Mouse (Mus musculus) embryonic facial prominence, embryonic 13.5 days (tissue): ENCODE results near the gene Nadk2. TPM values are rescaled to one million over a fixed set of nuclear protein-coding genes. Genes with fewer than 3 reads are reported as not detected.

Experiments used
- ATAC-seq: fragments of 200-750 bp; cut with Nextera tagmentation; 2 replicates; pipeline ENCODE4 v1.8.0; 2017; ENCODE audit warnings: low read depth; ENCODE audit not compliant: insufficient number of reproducible peaks, insufficient read depth, low FRiP score, low TSS enrichment
- H3K27ac ChIP-seq: fragments of 300-500 bp; sonication (generic); 2 replicates; pipeline ENCODE4 v1.5.1; 2015; ENCODE audit warnings: moderate library complexity, mild to moderate bottlenecking, inconsistent platforms
- H3K27me3 ChIP-seq: fragments of 300-500 bp; sonication (generic); 2 replicates; pipeline ENCODE4 v1.6.1; 2015; ENCODE audit warnings: mild to moderate bottlenecking, inconsistent platforms
- H3K36me3 ChIP-seq: fragments of 300-500 bp; sonication (generic); 2 replicates; pipeline ENCODE4 v1.6.1; 2015; ENCODE audit warnings: mild to moderate bottlenecking, inconsistent platforms
- H3K4me1 ChIP-seq: fragments of 300-500 bp; sonication (generic); 2 replicates; pipeline ENCODE4 v1.6.1; 2015; ENCODE audit warnings: inconsistent platforms
- H3K4me2 ChIP-seq: fragments of 300-500 bp; sonication (generic); 2 replicates; pipeline ENCODE4 v1.6.1; 2015; ENCODE audit warnings: moderate library complexity, mild to moderate bottlenecking, inconsistent platforms
- H3K4me3 ChIP-seq: fragments of 300-500 bp; sonication (generic); 2 replicates; pipeline ENCODE4 v1.5.1; 2015; ENCODE audit warnings: mild to moderate bottlenecking, inconsistent platforms
- H3K9ac ChIP-seq: fragments of 300-500 bp; sonication (generic); 2 replicates; pipeline ENCODE4 v1.6.1; 2015; ENCODE audit warnings: mild to moderate bottlenecking, inconsistent platforms
- H3K9me3 ChIP-seq: fragments of 300-500 bp; sonication (generic); 2 replicates; pipeline ENCODE4 v1.6.1; 2016; ENCODE audit warnings: inconsistent platforms
- whole genome bisulfite sequencing: fragments of 180-500 bp; shearing (Covaris S2); methylation state at CpG from one replicate; pipeline ENCODE4 v1.1.7; 2015; ENCODE audit warnings: mixed read lengths; 5-methylcytosine and 5-hydroxymethylcytosine counted together
- polyA plus RNA-seq: library from polyadenylated mRNA; unstranded; fragments of >200 nt; fragmentation: Nextera tagmentation; extraction: Ambion mirVana; gene quantifications from 2 replicates; pipeline ENCODE4 v1.2.1, GENCODE M21; 2015

Gene Nadk2
- polyA plus RNA-seq, 1 experiment from 2014 or later = 25.0 TPM

DNA sequence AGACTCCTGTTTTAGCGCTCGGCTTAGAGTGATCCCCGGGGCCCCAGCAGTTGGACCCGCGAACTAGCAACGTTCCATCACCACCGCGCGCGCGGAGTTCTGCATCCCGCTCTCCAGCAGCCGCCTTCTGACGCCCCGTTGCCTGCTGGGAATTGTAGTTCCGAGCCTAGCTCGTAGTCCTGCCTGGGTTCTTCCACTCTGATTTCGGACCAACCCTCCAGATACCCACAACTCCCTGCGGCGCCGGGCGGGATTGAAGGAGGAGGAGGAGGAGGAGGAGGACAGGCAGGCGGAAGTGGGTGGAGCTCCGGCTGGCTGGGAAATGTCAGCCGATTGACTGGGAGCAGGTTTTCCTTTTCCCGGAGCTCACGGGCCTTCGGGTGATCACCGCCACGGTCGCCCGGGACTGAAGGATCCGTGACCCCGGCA, 69.2 kb downstream of the Nadk2 start, which contains the start of gene Lmbrd2:
Gene Lmbrd2 (plus strand): TSS at position 299 of the 429 bp plus-strand sequence.
- H3K27me3 ChIP-seq = no peaks in the 10 kb centered on the region
- H3K4me1 ChIP-seq = peaks cover 17% of the 10 kb centered on the region
- peak within 1 kb of the TSS; percentile 80 for H3K4me2 ChIP-seq
- H3K9ac ChIP-seq = peak within 1 kb of the TSS; percentile 80
- under 1% methylated on average over 34 of the region's 34 CpGs for WGBS
- peak; percentile 98 for ATAC-seq
- no peaks in the 10 kb centered on the region for H3K9me3 ChIP-seq
- H3K36me3 ChIP-seq = peaks cover 34% of the 10 kb centered on the region
- H3K27ac ChIP-seq = peak within 1 kb of the TSS; percentile 75
- H3K4me3 ChIP-seq = peak within 1 kb of the TSS; percentile 93

DNA sequence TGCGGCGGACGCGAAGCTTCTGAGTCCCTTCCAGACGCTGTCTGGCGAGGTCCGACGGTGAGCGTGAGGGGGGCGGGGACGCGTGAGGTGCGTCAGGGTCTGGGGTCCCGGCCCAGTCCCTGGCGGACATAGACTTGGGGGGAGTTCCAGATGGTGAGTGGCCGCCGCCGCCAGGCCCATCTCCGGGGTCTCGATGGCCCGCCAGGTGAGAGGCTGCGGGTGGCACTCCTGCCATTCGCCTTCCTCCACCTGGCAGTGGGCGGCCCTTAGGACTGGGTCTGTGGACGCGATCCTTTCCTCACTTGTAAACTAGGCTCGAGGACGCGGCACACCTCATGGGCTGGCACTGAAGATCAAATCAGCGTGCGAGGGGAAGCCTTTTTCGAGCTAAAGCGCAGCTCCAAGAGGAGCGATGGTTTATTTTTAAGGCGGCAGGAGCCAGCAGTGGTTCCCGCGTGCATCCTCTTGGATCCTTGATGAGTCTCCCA, 69.7 kb downstream of the Nadk2 start:
- H3K9me3 ChIP-seq = no peaks in the 10 kb centered on the region
- WGBS = under 1% methylated on average over 37 of the region's 37 CpGs

DNA sequence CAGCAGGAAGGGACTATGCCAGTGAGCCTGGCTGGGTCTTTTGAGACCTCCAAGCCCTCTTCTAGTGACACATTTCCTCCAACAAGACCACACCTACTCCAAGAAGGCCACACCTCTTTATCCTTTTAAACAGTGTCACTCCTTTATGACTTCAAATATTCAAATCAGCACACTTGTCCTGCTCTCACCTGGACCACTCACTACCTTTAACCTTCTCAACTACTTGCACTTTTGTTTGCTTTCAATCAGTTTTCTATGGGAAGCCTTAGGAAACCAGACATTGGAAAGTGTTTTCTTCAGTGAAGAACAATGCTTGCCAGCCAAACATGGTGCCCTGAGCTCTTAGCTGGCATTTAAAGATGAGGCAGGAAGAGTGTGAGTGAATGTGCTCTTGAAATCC, 84.3 kb downstream of the Nadk2 start, which contains the start of gene Skp2:
Gene Skp2 (minus strand): TSS at position 101 of the 400 bp plus-strand sequence.
- no peak for ATAC-seq
- H3K36me3 ChIP-seq = peaks cover 36% of the 10 kb centered on the region
- H3K27me3 ChIP-seq = no peaks in the 10 kb centered on the region
- no peak within 1 kb of the TSS for H3K9ac ChIP-seq
- H3K27ac ChIP-seq = no peak within 1 kb of the TSS
- no peaks in the 10 kb centered on the region for H3K4me1 ChIP-seq
- no peak within 1 kb of the TSS for H3K4me2 ChIP-seq
- no peak within 1 kb of the TSS for H3K4me3 ChIP-seq
- no peaks in the 10 kb centered on the region for H3K9me3 ChIP-seq

More for the DNA sequence above, 69.7 kb downstream of the Nadk2 start:
- Histone ChIP-seq H3K36me3 (peaks cover 31% of the 10 kb centered on the region), H3K27me3 (no peaks in the 10 kb centered on the region), H3K4me2 (peak overlapping the region; percentile 80), H3K9ac (peak overlapping the region; percentile 80), H3K4me3 (peak overlapping the region; percentile 93), H3K4me1 (peaks cover 12% of the 10 kb centered on the region), H3K27ac (peak overlapping the region; percentile 75)
- ATAC-seq = peak; percentile 86

Other genes starting within 250 kb of the Nadk2 start
- 1.7 and 1.9 TPM in 2 replicates for gene Ranbp3l, start 103.3 kb upstream of the Nadk2 start, polyA plus RNA-seq
- gene Lmbrd2, start 69.3 kb downstream of the Nadk2 start, polyA plus RNA-seq = 2.9 and 3.7 TPM in 2 replicates
- 90.3 and 96.8 TPM in 2 replicates for gene Skp2, start 84.2 kb downstream of the Nadk2 start, polyA plus RNA-seq
- not detected in 2 replicates for gene Ugt3a1, start 205.6 kb downstream of the Nadk2 start, polyA plus RNA-seq